Mouse (Mus musculus) hindbrain, postnatal 0 days (tissue): ENCODE measurements around the gene Cenpl. TPM values are rescaled to one million over a fixed set of nuclear protein-coding genes. Genes with fewer than 3 reads are reported as not detected.

ENCODE experiments used
- ATAC-seq: fragments of 200-750 bp; cut with Nextera tagmentation; 2 replicates; pipeline ENCODE4 v1.8.0; 2017; ENCODE audit warnings: mild to moderate bottlenecking, moderate TSS enrichment, moderate library complexity
- DNase-seq: peaks from one replicate; pipeline ENCODE4 v3.0.0-alpha.2; 2015; ENCODE audit warnings: low spot score
- H3K27ac ChIP-seq: fragments of 300-500 bp; sonication (generic); 2 replicates; pipeline ENCODE4 v1.5.1; 2014; ENCODE audit warnings: mild to moderate bottlenecking
- H3K27me3 ChIP-seq: fragments of 300-500 bp; sonication (generic); 2 replicates; pipeline ENCODE4 v1.6.1; 2014; ENCODE audit warnings: low read length, mixed read lengths; ENCODE audit not compliant: insufficient read depth
- H3K36me3 ChIP-seq: fragments of 300-500 bp; sonication (generic); 2 replicates; pipeline ENCODE4 v1.6.1; 2014; ENCODE audit warnings: low read length, mixed read lengths; ENCODE audit not compliant: insufficient read depth
- H3K4me1 ChIP-seq: fragments of 300-500 bp; sonication (generic); 2 replicates; pipeline ENCODE4 v1.6.1; 2014; ENCODE audit warnings: antibody characterized with exemption, low read length, mixed read lengths; ENCODE audit not compliant: insufficient read depth
- H3K4me2 ChIP-seq: fragments of 300-500 bp; sonication (generic); 2 replicates; pipeline ENCODE4 v1.6.1; 2014; ENCODE audit warnings: low read depth, mild to moderate bottlenecking, low read length, moderate library complexity, mixed read lengths
- H3K4me3 ChIP-seq: fragments of 300-500 bp; sonication (generic); 2 replicates; pipeline ENCODE4 v1.5.1; 2014; ENCODE audit warnings: low read length
- H3K9ac ChIP-seq: fragments of 300-500 bp; sonication (generic); replicated peaks from 2 replicates; pipeline ENCODE4 v1.6.1; 2014; ENCODE audit warnings: mild to moderate bottlenecking, low read length, moderate library complexity, mixed read lengths
- H3K9me3 ChIP-seq: fragments of 300-500 bp; sonication (generic); 2 replicates; pipeline ENCODE4 v1.6.1; 2016; ENCODE audit warnings: low read length, mixed read lengths
- CTCF ChIP-seq: IDR thresholded peaks from 2 replicates; pipeline ENCODE4 v1.5.1; 2016; ENCODE audit warnings: antibody characterized with exemption, control low read depth, low read depth
- WGBS: fragments of 180-500 bp; shearing (Covaris S2); extraction: QIAGEN DNeasy Blood & Tissue Kit; methylation state at CpG from one replicate; pipeline ENCODE4 v1.1.7; 2014; 5-methylcytosine and 5-hydroxymethylcytosine counted together
- polyA plus RNA-seq: library from polyadenylated mRNA; unstranded; fragments of >200 nt; fragmentation: Nextera tagmentation; extraction: Ambion mirVana; gene quantifications from 2 replicates; pipeline ENCODE4 v1.2.1, GENCODE M21; 2015
- total RNA-seq: library from RNA; depleted of rRNA; stranded (reverse); fragments of >200 nt; gene quantifications from 2 replicates; pipeline ENCODE4 v1.2.3, GENCODE M21; 2014

Gene Cenpl
- total and polyA plus RNA-seq, 2 experiments from 2014 or later: 1.0 to 7.5 TPM

- no peak overlapping the region for H3K9ac ChIP-seq
- no peak for ATAC-seq
- peaks cover 4% of the 10 kb centered on the region for H3K4me1 ChIP-seq
- H3K27me3 ChIP-seq: no peaks in the 10 kb centered on the region
- H3K4me3 ChIP-seq: no peak overlapping the region
- no peak for TF ChIP-seq CTCF
- DNase-seq: no peak
- 94% methylated on average over 3 of the region's 3 CpGs for WGBS
- H3K36me3 ChIP-seq: no peaks in the 10 kb centered on the region
- H3K27ac ChIP-seq: no peak overlapping the region
- no peak overlapping the region for H3K4me2 ChIP-seq
- H3K9me3 ChIP-seq: no peaks in the 10 kb centered on the region
These were observed 6.7 kb downstream of the Cenpl start for GRCm38 (mm10) chr1:161077243-161077642.

GRCm38 (mm10) chr1:161099721-161100405 lies 29.4 kb downstream of the Cenpl start:
- no peak for TF ChIP-seq CTCF
- no peak for DNase-seq

GRCm38 (mm10) chr1:161103842-161104241 lies 33.3 kb downstream of the Cenpl start:
- no peak overlapping the region for H3K27ac ChIP-seq
- WGBS: 90% methylated on average over 1 of the region's 1 CpGs
- no peak for DNase-seq

More at GRCm38 (mm10) chr1:161099721-161100405, 29.4 kb downstream of the Cenpl start:
- Histone ChIP-seq H3K36me3 (peaks cover 18% of the 10 kb centered on the region; the same call in 1 of the 2 replicates), H3K4me1 (no peaks in the 10 kb centered on the region), H3K27me3 (no peaks in the 10 kb centered on the region), H3K9ac (no peak overlapping the region), H3K4me2 (no peak overlapping the region), H3K4me3 (no peak overlapping the region), H3K9me3 (no peaks in the 10 kb centered on the region), H3K27ac (no peak overlapping the region)
- no peak for ATAC-seq
- 97% methylated on average over 4 of the region's 4 CpGs for WGBS

GRCm38 (mm10) chr1:161109216-161109615 lies 38.7 kb downstream of the Cenpl start:
- WGBS: 64% methylated on average over 8 of the region's 8 CpGs
- Histone ChIP-seq H3K27ac (no peak overlapping the region), H3K9ac (no peak overlapping the region), H3K4me2 (no peak overlapping the region), H3K4me3 (no peak overlapping the region), H3K4me1 (no peaks in the 10 kb centered on the region), H3K27me3 (no peaks in the 10 kb centered on the region), H3K9me3 (no peaks in the 10 kb centered on the region), H3K36me3 (peaks cover 15% of the 10 kb centered on the region)
- no peak for TF ChIP-seq CTCF
- ATAC-seq: no peak
- DNase-seq: no peak

More at GRCm38 (mm10) chr1:161103842-161104241, 33.3 kb downstream of the Cenpl start:
- no peaks in the 10 kb centered on the region for H3K27me3 ChIP-seq
- no peak overlapping the region for H3K4me2 ChIP-seq
- ATAC-seq: no peak
- no peaks in the 10 kb centered on the region for H3K4me1 ChIP-seq
- H3K4me3 ChIP-seq: no peak overlapping the region
- H3K9ac ChIP-seq: no peak overlapping the region
- no peaks in the 10 kb centered on the region for H3K9me3 ChIP-seq
- TF ChIP-seq CTCF: no peak
- H3K36me3 ChIP-seq: peaks cover 10% of the 10 kb centered on the region

GRCm38 (mm10) chr1:161114591-161114990 lies 44.1 kb downstream of the Cenpl start:
- no peak for TF ChIP-seq CTCF
- H3K4me1 ChIP-seq: no peaks in the 10 kb centered on the region
- H3K4me3 ChIP-seq: no peak overlapping the region
- peaks cover 2% of the 10 kb centered on the region; the same call in 1 of the 2 replicates for H3K36me3 ChIP-seq
- DNase-seq: no peak
- no peaks in the 10 kb centered on the region for H3K27me3 ChIP-seq
- no peak overlapping the region for H3K9ac ChIP-seq
- no peak overlapping the region for H3K4me2 ChIP-seq
- H3K9me3 ChIP-seq: no peaks in the 10 kb centered on the region
- ATAC-seq: no peak
- H3K27ac ChIP-seq: no peak overlapping the region

GRCm38 (mm10) chr1:161122661-161123418 lies 52.3 kb downstream of the Cenpl start:
- WGBS: 85% methylated on average over 10 of the region's 10 CpGs
- no peaks in the 10 kb centered on the region for H3K9me3 ChIP-seq
- H3K27ac ChIP-seq: no peak overlapping the region
- H3K4me3 ChIP-seq: no peak overlapping the region
- H3K27me3 ChIP-seq: no peaks in the 10 kb centered on the region
- no peak for DNase-seq
- H3K4me2 ChIP-seq: no peak overlapping the region
- no peak for ATAC-seq
- H3K9ac ChIP-seq: no peak overlapping the region
- no peak for TF ChIP-seq CTCF
- no peaks in the 10 kb centered on the region for H3K4me1 ChIP-seq
- 0 out of 2 replicates have a peak, but pooled peaks cover 1% of the 10 kb centered on the region for H3K36me3 ChIP-seq
